Comparison of ENCODE assay signal across 9 mouse cellular contexts in the genomic region with DNA sequence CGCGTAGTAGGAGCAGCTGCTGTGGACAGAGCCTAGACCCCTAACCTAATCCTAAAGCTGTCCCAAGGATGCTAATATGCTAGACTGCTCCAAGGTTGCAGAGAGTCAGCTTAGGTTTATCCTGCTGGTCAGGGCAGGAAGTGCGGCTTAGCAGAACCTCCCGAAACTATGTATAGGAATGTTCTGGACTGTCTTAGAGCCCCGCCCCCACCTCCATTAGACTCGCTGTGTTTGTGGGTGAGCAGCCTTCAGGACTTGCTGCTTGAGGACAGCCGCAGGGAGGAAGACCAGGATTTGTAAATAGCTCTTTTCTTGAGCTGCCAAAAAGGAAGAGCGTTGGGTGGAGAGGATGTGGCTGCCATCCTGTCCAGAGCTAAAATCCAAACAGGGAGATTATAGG. TPM values are rescaled to one million over a fixed set of nuclear protein-coding genes. Genes with fewer than 3 reads are reported as not detected.
DNase-seq lines count a peak whose midpoint lies in the region; ATAC-seq and TF ChIP-seq lines count a peak whose summit lies in the region.
"Had no signal": no experiment of that assay in that cellular context is flagged by ENCODE, and none has a peak within 500 bp of the region (broad histone marks: within the 10 kb centered on the region; RNA-seq: fewer than 3 reads in every experiment).

No protein-coding gene starts in this region.

- intact Hi-C loops in gastrocnemius, postnatal 14 days (cut with DNase I; ENCODE audit: low total_unique reads) = no loop called here

- peak; percentile 54 for TF ChIP-seq CTCF in liver, embryonic 14.5 days (IDR thresholded peaks at IDR 0.05; ENCODE audit: low read depth)
- TF ChIP-seq CTCF in intestine, postnatal 0 days (IDR thresholded peaks at IDR 0.05; ENCODE audit: low read depth) = peak; percentile 69

- no peak overlapping the region for H3K9ac ChIP-seq in liver, embryonic 14.5 days (replicated peaks)
- H3K9ac ChIP-seq in liver, embryonic 12.5 days = no peak overlapping the region
- H3K9ac ChIP-seq in intestine, postnatal 0 days (ENCODE audit: low read depth, low read length) = no peak overlapping the region

- no peaks in the 10 kb centered on the region for H3K27me3 ChIP-seq in liver, embryonic 14.5 days (ENCODE audit: control insufficient read depth, insufficient read depth, low read length)
- no peaks in the 10 kb centered on the region for H3K27me3 ChIP-seq in liver, embryonic 12.5 days (replicated peaks)
- no peaks in the 10 kb centered on the region for H3K27me3 ChIP-seq in embryonic facial prominence, embryonic 10.5 days (replicated peaks; ENCODE audit: low read depth, poor library complexity, severe bottlenecking)
- no peaks in the 10 kb centered on the region for H3K27me3 ChIP-seq in intestine, postnatal 0 days (replicated peaks; ENCODE audit: control insufficient read depth, insufficient read depth, low read length)

- no peaks in the 10 kb centered on the region for H3K9me3 ChIP-seq in liver, embryonic 14.5 days (ENCODE audit: control insufficient read depth, low read length)
- no peaks in the 10 kb centered on the region for H3K9me3 ChIP-seq in liver, embryonic 12.5 days (replicated peaks)
- no peaks in the 10 kb centered on the region for H3K9me3 ChIP-seq in embryonic facial prominence, embryonic 10.5 days
- no peaks in the 10 kb centered on the region for H3K9me3 ChIP-seq in intestine, postnatal 0 days (ENCODE audit: control insufficient read depth)

- H3K36me3 ChIP-seq in liver, embryonic 14.5 days (replicated peaks; ENCODE audit: control insufficient read depth, insufficient read depth, low read depth) = no peaks in the 10 kb centered on the region
- H3K36me3 ChIP-seq in liver, embryonic 12.5 days = no peaks in the 10 kb centered on the region
- H3K36me3 ChIP-seq in embryonic facial prominence, embryonic 10.5 days (replicated peaks) = no peaks in the 10 kb centered on the region
- H3K36me3 ChIP-seq in intestine, postnatal 0 days (ENCODE audit: control insufficient read depth, insufficient read depth) = no peaks in the 10 kb centered on the region

- no peak overlapping the region for H3K27ac ChIP-seq in liver, embryonic 14.5 days
- no peak overlapping the region for H3K27ac ChIP-seq in liver, embryonic 12.5 days
- no peak overlapping the region for H3K27ac ChIP-seq in embryonic facial prominence, embryonic 10.5 days (replicated peaks)
- H3K27ac ChIP-seq in intestine, postnatal 0 days (ENCODE audit: low read depth, low read length) = no peak overlapping the region

- WGBS in liver, embryonic 14.5 days (ENCODE audit: insufficient replicate concordance) = 61% methylated on average over 8 of the region's 8 CpGs
- WGBS in liver, embryonic 12.5 days (ENCODE audit: insufficient replicate concordance) = 69% methylated on average over 8 of the region's 8 CpGs
- 85% methylated on average over 8 of the region's 8 CpGs for WGBS in embryonic facial prominence, embryonic 10.5 days
- 59% methylated on average over 8 of the region's 8 CpGs for WGBS in intestine, postnatal 0 days

- no peak overlapping the region for H3K4me3 ChIP-seq in liver, embryonic 14.5 days (ENCODE audit: insufficient read depth in 1 of 2, low read depth in 2 of 2, low read length in 2 of 2)
- no peak overlapping the region for H3K4me3 ChIP-seq in liver, embryonic 12.5 days
- H3K4me3 ChIP-seq in embryonic facial prominence, embryonic 10.5 days = no peak overlapping the region
- H3K4me3 ChIP-seq in intestine, postnatal 0 days (ENCODE audit: low read depth, low read length) = no peak overlapping the region

- no peak for DNase-seq in liver, embryonic 14.5 days (ENCODE audit: low read depth in 3 of 3, low spot score in 3 of 3)
- DNase-seq in embryonic facial prominence, embryonic 10.5 days (ENCODE audit: low spot score) = peak; percentile 40
- peak; percentile 60 for DNase-seq in retina, embryonic 14.5 days (ENCODE audit: low spot score)
- DNase-seq in gastrocnemius, adult 8-10 months (ENCODE audit: low spot score in 2 of 2) = no peak
- DNase-seq in gastrocnemius, postnatal 14 days = no peak
- DNase-seq in cerebellum, adult 9-10 months = no peak
- DNase-seq: thymus, adult 18-20 months had no signal

- H3K4me2 ChIP-seq in liver, embryonic 14.5 days (ENCODE audit: low read depth) = no peak overlapping the region
- no peak overlapping the region for H3K4me2 ChIP-seq in liver, embryonic 12.5 days
- no peak overlapping the region for H3K4me2 ChIP-seq in intestine, postnatal 0 days (replicated peaks; ENCODE audit: low read depth)

- TF ChIP-seq EP300 in liver, embryonic 14.5 days (IDR thresholded peaks at IDR 0.05; ENCODE audit: low read depth) = no peak

- ATAC-seq in liver, embryonic 14.5 days (ENCODE audit: insufficient read depth) = no peak
- no peak for ATAC-seq in liver, embryonic 12.5 days
- ATAC-seq in intestine, postnatal 0 days = peak; percentile 39

- H3K4me1 ChIP-seq in liver, embryonic 14.5 days (replicated peaks; ENCODE audit: control insufficient read depth in 2 of 2, insufficient read depth in 2 of 2, low read length in 1 of 2) = no peaks in the 10 kb centered on the region
- H3K4me1 ChIP-seq in liver, embryonic 12.5 days = peaks cover 5% of the 10 kb centered on the region
- peaks cover 22% of the 10 kb centered on the region for H3K4me1 ChIP-seq in embryonic facial prominence, embryonic 10.5 days
- H3K4me1 ChIP-seq in intestine, postnatal 0 days (replicated peaks; ENCODE audit: control insufficient read depth, insufficient read depth, low read length) = 0 out of 2 replicates have a peak, but pooled peaks cover 5% of the 10 kb centered on the region

RNA-seq across cellular contexts. Expression of gene Taf11, which starts 59.7 kb away (rescaled TPM):
- 9.4 and 16.9 TPM in 2 replicates for polyA plus RNA-seq in liver, embryonic 14.5 days (2012; rRNA removed)
- 24.1 and 24.5 TPM in 2 replicates for polyA plus RNA-seq in liver, embryonic 14.5 days (2014; fragmentation: Nextera tagmentation; extraction: Ambion mirVana)
- 36.4 and 40.6 TPM in 2 replicates for polyA plus RNA-seq in liver, embryonic 12.5 days (2016; fragmentation: Nextera tagmentation; extraction: Ambion mirVana)
- polyA plus RNA-seq in embryonic facial prominence, embryonic 10.5 days (2016; fragmentation: Nextera tagmentation; extraction: Ambion mirVana) = 87.5 and 96.2 TPM in 2 replicates
- polyA plus RNA-seq in intestine, postnatal 0 days (2015; fragmentation: Nextera tagmentation; extraction: Ambion mirVana) = 26.1 and 28.6 TPM in 2 replicates
- 10 to 100 TPM; 15.9 to 18.8 (median 17.0) TPM for total RNA-seq in gastrocnemius, adult 8-10 months (2022)
- 10 to 100 TPM; 16.5 to 17.7 TPM for total RNA-seq in gastrocnemius, postnatal 14 days (2021)

Comparison
In these comparisons a context has a peak if more than half of its experiments do, and no peak if none do; other contexts are left out.
1. DNase-seq: peak in embryonic facial prominence, embryonic 10.5 days (single experiment) and retina, embryonic 14.5 days (single experiment); none in liver, embryonic 14.5 days (0 of 3), gastrocnemius, adult 8-10 months (0 of 2), gastrocnemius, postnatal 14 days (single experiment) and cerebellum, adult 9-10 months (single experiment).